Mouse (Mus musculus) thymus, adult 2 months (tissue): Measurements from ENCODE around the gene Rpl7l1. TPM values are rescaled to one million over a fixed set of nuclear protein-coding genes. Genes with fewer than 3 reads are reported as not detected.
"Not testable (repeated sequence)": the region's sequence is repeated elsewhere in the genome, so short reads cannot be mapped to it uniquely, and the experiment has no call there.

Experiments
- DNase-seq: peaks from one replicate; pipeline ENCODE4 v3.0.0; 2021
- H3K27ac ChIP-seq: fragments of 200-500 bp; 2 replicates; pipeline ENCODE4 v1.5.1; 2012; ENCODE audit warnings: low read length, control low read depth; ENCODE audit not compliant: control insufficient read depth, insufficient read depth
- H3K27me3 ChIP-seq: fragments of 200-500 bp; 2 replicates; pipeline ENCODE4 v1.6.1; 2012; ENCODE audit warnings: mild to moderate bottlenecking, low read length, moderate library complexity, mixed read lengths; ENCODE audit not compliant: control insufficient read depth, insufficient read depth
- H3K36me3 ChIP-seq: fragments of 200-500 bp; 2 replicates; pipeline ENCODE4 v1.6.1; 2012; ENCODE audit warnings: mild to moderate bottlenecking, low read length, moderate library complexity; ENCODE audit not compliant: control insufficient read depth, insufficient read depth
- H3K4me1 ChIP-seq: fragments of 200-500 bp; replicated peaks from 2 replicates; pipeline ENCODE4 v1.6.1; 2012; ENCODE audit warnings: low read length; ENCODE audit not compliant: control insufficient read depth, insufficient read depth
- H3K4me3 ChIP-seq: fragments of 200-500 bp; 2 replicates; pipeline ENCODE4 v1.5.1; 2012; ENCODE audit warnings: mild to moderate bottlenecking, low read length, control low read depth, moderate library complexity; ENCODE audit not compliant: control insufficient read depth, insufficient read depth
- CTCF ChIP-seq: fragments of 200-500 bp; IDR thresholded peaks from 2 replicates; pipeline ENCODE4 v1.5.1; 2012; ENCODE audit warnings: mild to moderate bottlenecking, control low read depth, low read length, moderate library complexity, borderline replicate concordance; ENCODE audit not compliant: control insufficient read depth, poor library complexity, insufficient read depth; ENCODE audit errors: extremely low read depth
- POLR2A ChIP-seq: fragments of 200-500 bp; IDR thresholded peaks from 2 replicates; pipeline ENCODE4 v1.6.1; 2012; ENCODE audit warnings: mild to moderate bottlenecking, low read length, control low read depth, moderate library complexity; ENCODE audit not compliant: control insufficient read depth, poor library complexity, insufficient read depth; ENCODE audit errors: extremely low read depth
- WGBS: fragments of 180-500 bp; shearing (Covaris S2); methylation state at CpG from one replicate; pipeline ENCODE4 v1.1.7; 2018; 5-methylcytosine and 5-hydroxymethylcytosine counted together
- polyA plus RNA-seq: library from polyadenylated mRNA; depleted of rRNA; stranded (reverse); fragments of >200 nt; gene quantifications from 2 replicates; pipeline ENCODE4 v1.2.3, GENCODE M21; 2012

Rpl7l1 gene
- polyA plus RNA-seq, 1 experiment, result 33.8 TPM

- peak within 1 kb of the TSS; percentile 32 for H3K27ac ChIP-seq
- TF ChIP-seq POLR2A, result 0 out of 2 replicates have a peak, but pooled peaks have one; percentile 66
- no peak; the same call in 1 of the 2 replicates for TF ChIP-seq CTCF
- under 1% methylated on average over 50 of the region's 50 CpGs for WGBS
- DNase-seq, result peak; percentile 82
- H3K4me3 ChIP-seq, result peak within 1 kb of the TSS; percentile 81
- H3K4me1 ChIP-seq, result peaks cover 24% of the 10 kb centered on the region
- H3K27me3 ChIP-seq, result no peaks in the 10 kb centered on the region
- peaks cover 24% of the 10 kb centered on the region for H3K36me3 ChIP-seq
Measured at GRCm38 (mm10) chr17:46772404-46773277, 9.8 kb downstream of the Rpl7l1 start, which contains the start of gene 2310039H08Rik. 2310039H08Rik (plus strand) TSS chr17:46772635.

- peak overlapping the region; percentile 4; the same call in 1 of the 2 replicates for H3K27ac ChIP-seq
- peak overlapping the region; percentile 81 for H3K4me3 ChIP-seq
- H3K4me1 ChIP-seq, result peaks cover 29% of the 10 kb centered on the region
- peaks cover 18% of the 10 kb centered on the region for H3K36me3 ChIP-seq
- WGBS, result 2% methylated on average over 5 of the region's 5 CpGs
- H3K27me3 ChIP-seq, result no peaks in the 10 kb centered on the region
- TF ChIP-seq POLR2A (no peak), CTCF (no peak)
- DNase-seq, result no peak
Measured at GRCm38 (mm10) chr17:46772038-46772403, 10.5 kb downstream of the Rpl7l1 start.

DNA sequence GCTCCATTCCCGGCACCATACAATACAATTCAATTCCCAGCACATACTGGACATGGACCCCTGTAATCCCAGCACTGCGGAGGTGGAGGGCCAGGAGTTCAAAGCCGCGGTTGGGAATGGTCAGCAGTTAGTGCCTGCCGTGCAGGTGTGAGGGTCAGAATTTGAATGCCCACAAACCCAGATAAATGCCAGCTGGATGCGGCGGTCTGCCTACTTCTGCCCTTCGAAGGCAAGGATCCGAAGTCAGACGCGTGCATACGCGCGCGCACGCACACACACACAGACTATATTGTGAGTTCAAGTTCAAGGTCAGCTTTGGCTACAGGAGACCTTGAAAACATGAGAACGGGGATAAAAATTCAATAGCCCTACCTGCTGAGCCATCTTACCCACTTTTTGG lies 10.9 kb downstream of the Rpl7l1 start:
- Histone ChIP-seq H3K27me3 (no peaks in the 10 kb centered on the region), H3K36me3 (peaks cover 17% of the 10 kb centered on the region), H3K4me1 (peaks cover 29% of the 10 kb centered on the region), H3K4me3 (no peak overlapping the region), H3K27ac (peak overlapping the region; percentile 7; the same call in 1 of the 2 replicates)
- DNase-seq, result no peak
- 88% methylated on average over 17 of the region's 17 CpGs for WGBS
- no peak for TF ChIP-seq POLR2A
- TF ChIP-seq CTCF, result no peak

DNA sequence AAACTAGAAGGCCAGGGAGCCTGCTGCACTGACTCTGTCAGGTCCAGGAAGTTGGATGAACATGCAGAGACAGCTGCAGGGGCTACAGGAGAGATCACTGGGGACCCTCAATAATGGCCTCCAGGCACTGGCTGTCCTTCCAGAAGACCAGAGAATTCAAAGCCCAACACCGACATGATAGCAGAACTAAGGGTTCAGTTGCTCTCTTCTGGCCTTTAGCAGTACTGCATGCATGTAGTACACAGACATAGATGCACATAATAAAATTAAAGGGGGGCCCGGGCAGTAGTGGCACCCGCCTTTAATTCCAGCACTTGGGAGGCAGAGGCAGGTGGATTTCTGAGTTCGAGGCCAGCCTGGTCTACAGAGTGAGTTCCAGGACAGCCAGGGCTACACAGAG lies 11.4 kb downstream of the Rpl7l1 start:
- peaks cover 29% of the 10 kb centered on the region for H3K4me1 ChIP-seq
- no peak for TF ChIP-seq POLR2A
- no peak for TF ChIP-seq CTCF
- WGBS, result 91% methylated on average over 4 of the region's 4 CpGs
- H3K4me3 ChIP-seq, result no peak overlapping the region
- H3K27ac ChIP-seq, result 0 out of 2 replicates have a peak overlapping the region, but pooled peaks have one; percentile 1
- H3K36me3 ChIP-seq, result peaks cover 12% of the 10 kb centered on the region
- peak; percentile 14 for DNase-seq
- no peaks in the 10 kb centered on the region for H3K27me3 ChIP-seq

GRCm38 (mm10) chr17:46770546-46770945 lies 11.9 kb downstream of the Rpl7l1 start:
- TF ChIP-seq CTCF, result no peak
- TF ChIP-seq POLR2A, result no peak
- H3K36me3 ChIP-seq, result peaks cover 7% of the 10 kb centered on the region
- peaks cover 31% of the 10 kb centered on the region for H3K4me1 ChIP-seq
- 96% methylated on average over 11 of the region's 11 CpGs for WGBS
- no peaks in the 10 kb centered on the region for H3K27me3 ChIP-seq
- no peak overlapping the region for H3K4me3 ChIP-seq
- 0 out of 2 replicates have a peak overlapping the region, but pooled peaks have one; percentile 1 for H3K27ac ChIP-seq
- DNase-seq, result no peak

DNA sequence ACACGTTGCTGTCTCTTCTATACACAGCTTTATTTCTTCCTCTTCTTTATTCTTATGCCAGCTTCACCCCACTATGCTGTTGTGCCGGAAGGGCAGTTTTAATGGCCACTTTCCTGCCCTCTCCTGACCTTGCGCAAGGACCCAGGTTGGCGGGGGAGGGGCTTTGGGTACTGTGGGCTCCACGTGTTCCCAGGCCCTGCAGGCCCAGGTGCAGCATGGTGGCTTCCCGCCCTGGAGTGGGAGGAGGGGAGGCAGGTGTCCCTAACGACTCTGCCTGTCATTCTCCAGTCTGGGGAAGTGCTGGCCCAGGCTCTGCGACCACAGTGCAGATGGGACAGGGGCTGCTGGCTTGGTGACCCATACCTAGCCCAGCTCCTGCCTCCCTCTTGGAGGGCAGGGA lies 14.6 kb downstream of the Rpl7l1 start:
- H3K4me3 ChIP-seq, result no peak overlapping the region
- WGBS, result 4% methylated on average over 8 of the region's 8 CpGs
- peaks cover 49% of the 10 kb centered on the region for H3K4me1 ChIP-seq
- H3K27ac ChIP-seq, result peak overlapping the region; percentile 89
- DNase-seq, result peak; percentile 80
- H3K27me3 ChIP-seq, result no peaks in the 10 kb centered on the region
- no peak for TF ChIP-seq POLR2A
- TF ChIP-seq CTCF, result no peak
- H3K36me3 ChIP-seq, result no peaks in the 10 kb centered on the region

DNA sequence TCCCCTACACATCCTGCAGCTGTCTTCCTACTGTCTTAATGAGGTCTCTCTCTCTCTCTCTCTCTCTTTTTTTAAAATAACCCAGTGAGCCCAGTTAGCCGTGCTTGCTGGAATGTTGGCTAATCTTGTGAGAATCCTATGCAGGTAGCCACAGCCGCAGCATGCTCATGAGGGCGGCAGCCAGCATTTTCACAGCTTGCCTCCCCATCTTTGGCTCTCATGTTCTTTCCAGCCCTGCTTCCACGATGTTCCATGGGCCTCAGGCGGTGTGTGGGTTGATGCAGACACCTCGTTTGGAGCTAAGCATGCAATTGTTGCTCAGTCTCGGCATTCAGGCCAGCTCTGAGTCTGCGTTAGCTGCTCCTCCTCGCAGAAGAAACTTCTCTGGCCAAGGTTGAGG lies 17.6 kb downstream of the Rpl7l1 start:
- H3K36me3 ChIP-seq, H3K4me3 ChIP-seq, H3K27me3 ChIP-seq, DNase-seq: not testable (repeated sequence)
- H3K27ac ChIP-seq, result peak overlapping the region; percentile 77
- peaks cover 56% of the 10 kb centered on the region for H3K4me1 ChIP-seq
- WGBS, result 79% methylated on average over 9 of the region's 9 CpGs
